Mouse (Mus musculus) brain, embryonic 18.5 days (tissue): ENCODE results near the gene Mtus2.

Experiments used
- DNase-seq: peaks from one replicate; pipeline ENCODE4 v3.0.0-alpha.2; 2012; ENCODE audit warnings: low read depth, low spot score

Gene Mtus2

GRCm38 (mm10) chr5:148344374-148344773 lies 387.3 kb downstream of the Mtus2 start:
- DNase-seq, result no peak

DNA sequence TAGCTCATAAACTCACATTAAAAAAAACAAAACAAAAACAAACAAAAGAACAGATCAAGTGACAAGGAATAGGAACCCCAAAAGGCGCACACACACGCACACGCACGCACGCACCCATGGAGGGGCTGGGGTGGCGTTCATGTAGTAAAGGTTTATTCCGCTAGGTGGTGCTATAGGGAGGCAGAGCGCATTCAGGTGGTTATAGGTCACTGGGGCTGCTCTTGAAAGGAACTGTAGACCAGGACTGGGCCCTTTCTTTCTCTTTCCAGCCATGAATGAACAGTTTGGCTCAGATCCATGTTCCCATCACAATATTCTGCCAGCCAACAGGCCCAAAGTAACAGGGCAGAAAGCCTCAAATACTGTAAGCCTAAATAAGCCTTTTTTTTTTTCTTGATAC lies 389.4 kb downstream of the Mtus2 start:
- no peak for DNase-seq

- no peak for DNase-seq
These were observed 391.0 kb downstream of the Mtus2 start for GRCm38 (mm10) chr5:148348153-148348552.

GRCm38 (mm10) chr5:148349327-148350011 lies 392.3 kb downstream of the Mtus2 start:
- no peak for DNase-seq

GRCm38 (mm10) chr5:148353429-148353828 lies 396.3 kb downstream of the Mtus2 start:
- no peak for DNase-seq

DNA sequence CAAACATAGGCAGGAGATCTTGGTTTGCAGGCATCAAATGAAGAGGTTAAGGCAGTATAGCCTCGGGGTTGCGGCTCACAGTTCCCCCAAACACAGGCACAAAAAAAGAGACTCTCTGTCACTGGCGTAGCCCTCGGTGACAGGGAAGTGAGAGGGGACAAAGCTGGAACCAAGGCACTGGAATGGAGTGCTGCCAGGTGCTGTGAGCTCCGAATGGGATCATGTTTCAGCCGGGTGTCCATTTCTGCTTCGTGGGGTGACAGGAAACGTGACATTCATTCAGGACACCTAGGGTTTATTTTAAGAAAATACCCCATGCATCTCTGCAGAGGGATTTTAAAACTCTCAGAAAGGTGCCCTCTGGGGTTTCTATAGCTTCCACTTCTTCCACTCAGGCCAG lies 397.4 kb downstream of the Mtus2 start:
- no peak for DNase-seq

DNA sequence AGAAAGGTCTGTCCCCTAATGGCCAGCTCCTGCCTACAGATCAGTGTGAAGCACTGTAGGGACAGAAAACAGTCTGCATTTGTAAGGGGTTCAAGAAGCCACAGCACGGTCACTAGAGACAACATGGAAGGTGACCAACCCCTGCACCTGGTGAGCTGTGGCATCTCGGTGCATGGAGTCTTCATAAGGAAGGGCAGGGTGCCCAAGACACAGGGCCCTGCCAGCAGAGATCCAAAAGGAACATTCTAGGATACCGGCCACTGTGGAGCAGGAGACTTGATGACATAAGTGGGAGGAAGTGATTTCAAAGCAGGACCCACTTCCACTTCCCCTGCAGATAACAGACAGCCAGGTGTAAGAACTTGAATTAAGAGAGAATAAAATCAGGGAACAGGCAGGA lies 398.7 kb downstream of the Mtus2 start:
- DNase-seq, result no peak

DNA sequence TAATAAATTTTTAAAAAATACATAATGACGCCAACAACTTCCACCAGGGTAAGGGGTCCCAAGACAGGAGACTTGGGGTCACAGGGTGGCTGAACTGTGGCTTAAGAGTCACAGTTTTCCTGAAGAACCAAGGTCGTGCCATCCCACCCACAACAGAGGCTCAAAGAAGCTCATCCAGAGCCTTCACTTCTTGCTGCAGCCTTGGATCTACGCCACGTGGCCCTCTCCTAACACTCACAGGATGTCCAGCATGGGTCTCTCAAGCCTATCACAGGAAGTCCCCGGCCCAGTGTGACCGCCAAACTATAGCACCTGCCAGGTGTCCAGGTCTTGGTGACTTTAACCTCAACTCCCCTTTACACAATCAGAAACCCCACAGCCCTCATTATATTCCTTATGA lies 400.0 kb downstream of the Mtus2 start:
- no peak for DNase-seq

- no peak for DNase-seq
These were observed 402.0 kb downstream of the Mtus2 start for GRCm38 (mm10) chr5:148359131-148359530.

DNA sequence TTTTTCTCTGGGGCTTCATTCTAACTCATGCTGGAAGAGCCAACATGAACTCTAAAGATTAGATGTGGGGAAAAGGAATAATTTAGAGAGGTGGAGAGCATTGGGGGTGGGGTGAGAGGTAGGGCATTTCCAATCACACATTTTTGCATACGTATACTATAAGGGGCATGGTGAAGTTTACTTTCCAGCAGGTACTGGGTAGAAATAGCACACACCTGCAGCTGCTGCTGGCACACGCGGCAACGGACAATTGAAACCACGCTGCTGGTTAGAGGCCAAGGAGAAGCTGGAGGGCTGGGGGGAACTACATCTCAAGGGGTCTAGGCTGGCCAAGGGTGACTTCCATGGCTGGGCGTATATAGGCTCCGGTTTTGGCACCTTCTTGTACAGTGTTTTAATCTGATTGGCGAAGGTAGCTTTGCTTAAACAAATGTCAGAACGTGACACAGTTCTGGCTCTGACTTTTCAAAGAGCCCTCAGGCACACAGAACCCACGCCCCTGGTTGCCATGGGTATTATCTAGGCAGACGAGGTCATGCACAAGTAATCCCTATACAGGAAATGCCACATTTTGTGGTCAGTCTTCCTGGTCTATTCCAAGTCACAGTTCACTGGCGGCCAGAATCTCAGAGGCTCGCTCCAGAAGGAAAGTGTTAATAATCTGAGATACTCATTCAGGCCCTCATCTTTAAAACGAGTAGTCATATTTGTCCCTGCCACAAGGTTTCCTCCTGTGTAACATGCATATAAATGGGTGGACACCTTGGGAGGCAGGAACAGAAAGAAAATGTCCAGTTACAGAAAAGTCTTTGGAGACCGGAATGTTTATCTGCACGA lies 404.0 kb downstream of the Mtus2 start:
- no peak for DNase-seq

- DNase-seq, result no peak
These were observed 404.6 kb downstream of the Mtus2 start for GRCm38 (mm10) chr5:148361759-148362010.

DNA sequence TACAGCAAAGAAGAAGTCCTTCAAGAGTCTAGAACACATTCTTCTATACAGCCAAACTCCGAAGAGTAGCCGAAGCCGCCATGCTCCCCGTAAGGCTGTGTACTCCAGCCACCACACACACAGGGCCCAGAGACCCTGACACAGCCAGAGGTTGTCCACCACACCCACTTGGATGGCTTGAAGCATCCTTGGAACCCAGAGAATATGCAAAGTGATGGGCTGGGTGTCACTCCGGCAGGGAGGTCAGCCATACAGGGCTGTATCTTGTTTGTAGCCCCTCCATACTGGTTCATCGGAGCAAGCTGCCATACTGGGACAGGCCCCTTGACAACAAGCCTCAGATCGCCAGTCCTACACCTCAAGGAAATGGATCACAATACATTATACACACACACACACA lies 405.2 kb downstream of the Mtus2 start:
- DNase-seq, result no peak

GRCm38 (mm10) chr5:148363441-148364113 lies 406.5 kb downstream of the Mtus2 start:
- no peak for DNase-seq
